Mouse (Mus musculus) neural tube, embryonic 14.5 days (tissue): ENCODE measurements around the gene Sprtn. TPM values are rescaled to one million over a fixed set of nuclear protein-coding genes. Genes with fewer than 3 reads are reported as not detected.

Source experiments
- ATAC-seq: fragments of 200-750 bp; cut with Nextera tagmentation; 2 replicates; pipeline ENCODE4 v1.8.0; 2017; ENCODE audit warnings: low read depth, mild to moderate bottlenecking, moderate TSS enrichment, moderate library complexity
- H3K27ac ChIP-seq: fragments of 300-500 bp; sonication (generic); 2 replicates; pipeline ENCODE4 v1.5.1; 2014; ENCODE audit warnings: low read depth, mild to moderate bottlenecking, control low read depth, low read length, moderate library complexity, mixed read lengths
- H3K27me3 ChIP-seq: fragments of 300-500 bp; sonication (generic); 2 replicates; pipeline ENCODE4 v1.6.1; 2014; ENCODE audit warnings: low read length; ENCODE audit not compliant: control insufficient read depth, insufficient read depth
- H3K36me3 ChIP-seq: fragments of 300-500 bp; sonication (generic); 2 replicates; pipeline ENCODE4 v1.6.1; 2014; ENCODE audit warnings: low read length, mixed read lengths; ENCODE audit not compliant: control insufficient read depth, insufficient read depth
- H3K4me1 ChIP-seq: fragments of 300-500 bp; sonication (generic); 2 replicates; pipeline ENCODE4 v1.6.1; 2014; ENCODE audit warnings: low read length; ENCODE audit not compliant: control insufficient read depth, insufficient read depth
- H3K4me2 ChIP-seq: fragments of 300-500 bp; sonication (generic); 2 replicates; pipeline ENCODE4 v1.6.1; 2014; ENCODE audit warnings: mild to moderate bottlenecking, low read depth, low read length, control low read depth
- H3K4me3 ChIP-seq: fragments of 300-500 bp; sonication (generic); 2 replicates; pipeline ENCODE4 v1.5.1; 2014; ENCODE audit warnings: low read depth, low read length, control low read depth, mixed read lengths
- H3K9ac ChIP-seq: fragments of 300-500 bp; sonication (generic); replicated peaks from 2 replicates; pipeline ENCODE4 v1.6.1; 2014; ENCODE audit warnings: low read depth, mild to moderate bottlenecking, control low read depth, low read length, mixed read lengths
- H3K9me3 ChIP-seq: fragments of 300-500 bp; sonication (generic); 2 replicates; pipeline ENCODE4 v1.6.1; 2016; ENCODE audit warnings: low read length; ENCODE audit not compliant: control insufficient read depth
- WGBS: fragments of 180-500 bp; shearing (Covaris S2); extraction: QIAGEN DNeasy Blood & Tissue Kit; methylation state at CpG from one replicate; pipeline ENCODE4 v1.1.7; 2014; 5-methylcytosine and 5-hydroxymethylcytosine counted together
- polyA plus RNA-seq: library from polyadenylated mRNA; unstranded; fragments of >200 nt; fragmentation: Nextera tagmentation; extraction: Ambion mirVana; gene quantifications from 2 replicates; pipeline ENCODE4 v1.2.1, GENCODE M21; 2014

Sprtn gene
- polyA plus RNA-seq, 1 experiment from 2014 or later: 6.7 TPM

GRCm38 (mm10) chr8:124930086-124930485 is 32.4 kb downstream of the Sprtn start:
- ATAC-seq: no peak
- H3K9ac ChIP-seq: no peak overlapping the region

DNA sequence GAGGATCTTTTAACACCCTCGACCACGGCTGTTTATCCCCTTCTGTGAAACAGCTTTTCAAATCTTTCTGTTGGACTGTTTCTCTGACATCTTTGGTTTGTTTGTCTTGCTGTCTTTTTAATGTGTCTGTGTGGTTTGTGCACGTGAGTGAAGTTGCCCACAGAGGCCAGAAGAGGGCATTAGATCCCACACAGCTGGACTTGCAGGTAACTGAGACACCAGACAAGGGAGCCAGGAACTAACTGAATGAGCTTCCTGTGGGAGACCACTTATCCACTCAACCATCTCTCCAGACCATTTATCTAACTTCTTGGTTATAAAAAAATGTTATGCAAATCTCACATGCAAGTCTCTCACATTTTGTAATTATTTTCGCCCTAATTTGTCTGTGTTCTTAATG is 33.0 kb downstream of the Sprtn start:
- Histone ChIP-seq H3K4me2 (no peak overlapping the region), H3K4me3 (no peak overlapping the region), H3K9me3 (no peaks in the 10 kb centered on the region), H3K36me3 (no peaks in the 10 kb centered on the region), H3K27me3 (no peaks in the 10 kb centered on the region), H3K27ac (no peak overlapping the region), H3K4me1 (no peaks in the 10 kb centered on the region), H3K9ac (no peak overlapping the region)
- WGBS: 86% methylated on average over 4 of the region's 4 CpGs
- no peak for ATAC-seq

More at GRCm38 (mm10) chr8:124930086-124930485, 32.4 kb downstream of the Sprtn start:
- Histone ChIP-seq H3K4me1 (no peaks in the 10 kb centered on the region), H3K4me2 (no peak overlapping the region), H3K4me3 (no peak overlapping the region), H3K9me3 (no peaks in the 10 kb centered on the region), H3K27me3 (no peaks in the 10 kb centered on the region), H3K36me3 (no peaks in the 10 kb centered on the region), H3K27ac (no peak overlapping the region)
- 93% methylated on average over 13 of the region's 13 CpGs for whole genome bisulfite sequencing

- Histone ChIP-seq H3K27ac (no peak overlapping the region), H3K4me3 (no peak overlapping the region), H3K4me1 (no peaks in the 10 kb centered on the region), H3K4me2 (no peak overlapping the region), H3K9ac (no peak overlapping the region), H3K36me3 (no peaks in the 10 kb centered on the region), H3K27me3 (no peaks in the 10 kb centered on the region), H3K9me3 (no peaks in the 10 kb centered on the region)
- WGBS: 90% methylated on average over 3 of the region's 3 CpGs
- ATAC-seq: no peak
These were observed 34.7 kb downstream of the Sprtn start for GRCm38 (mm10) chr8:124932435-124932834.

- H3K4me3 ChIP-seq: no peak overlapping the region
- no peaks in the 10 kb centered on the region for H3K36me3 ChIP-seq
- no peak overlapping the region for H3K27ac ChIP-seq
- no peak for ATAC-seq
- 90% methylated on average over 5 of the region's 5 CpGs for WGBS
- H3K9ac ChIP-seq: no peak overlapping the region
- no peak overlapping the region for H3K4me2 ChIP-seq
- no peaks in the 10 kb centered on the region for H3K4me1 ChIP-seq
- H3K27me3 ChIP-seq: no peaks in the 10 kb centered on the region
- H3K9me3 ChIP-seq: no peaks in the 10 kb centered on the region
These were observed 37.4 kb downstream of the Sprtn start for GRCm38 (mm10) chr8:124935116-124935515.

DNA sequence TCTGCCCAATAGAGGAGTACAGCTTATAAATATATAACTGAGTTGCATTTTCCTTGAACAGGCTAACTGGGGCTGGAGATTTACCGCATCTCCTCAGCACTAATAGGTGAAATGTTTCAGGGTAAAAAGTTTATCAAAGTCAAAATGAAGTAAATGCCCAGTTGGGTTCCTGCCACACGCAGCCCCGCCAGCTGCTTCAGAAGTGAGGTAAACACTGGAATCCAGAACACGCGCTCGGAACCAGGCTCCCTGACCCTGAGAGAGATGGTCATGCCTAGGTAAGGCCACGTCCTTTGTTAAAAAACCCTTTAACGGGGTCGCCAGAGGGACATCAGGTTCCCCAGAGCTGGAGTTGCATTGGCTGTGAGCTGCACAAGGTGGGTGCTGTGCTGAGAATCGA is 39.0 kb downstream of the Sprtn start:
- no peak for ATAC-seq
- Histone ChIP-seq H3K9me3 (no peaks in the 10 kb centered on the region), H3K36me3 (peaks cover 5% of the 10 kb centered on the region; the same call in 1 of the 2 replicates), H3K9ac (no peak overlapping the region), H3K27ac (no peak overlapping the region), H3K4me3 (no peak overlapping the region), H3K4me1 (0 out of 2 replicates have a peak, but pooled peaks cover 2% of the 10 kb centered on the region), H3K27me3 (no peaks in the 10 kb centered on the region), H3K4me2 (no peak overlapping the region)
- 96% methylated on average over 10 of the region's 10 CpGs for WGBS

DNA sequence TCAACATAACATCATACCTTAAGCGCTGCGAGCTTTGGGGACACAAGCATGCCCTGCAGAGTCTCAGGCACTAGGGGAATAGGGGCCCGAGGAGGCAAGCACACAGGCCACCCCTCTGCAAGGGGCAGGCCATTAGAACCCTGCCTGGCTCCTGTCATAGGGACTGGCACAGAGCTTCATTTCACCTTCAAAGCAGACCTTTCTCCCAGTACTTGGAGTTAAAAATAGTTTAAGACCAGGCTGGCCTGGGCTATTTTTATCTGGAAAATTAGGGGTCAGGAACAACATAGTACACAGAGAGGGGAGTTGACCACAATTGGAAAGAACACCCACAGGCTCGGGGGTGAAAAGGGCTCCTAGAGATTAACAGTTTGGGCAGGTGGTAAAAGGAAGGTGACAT is 39.6 kb downstream of the Sprtn start:
- no peak overlapping the region for H3K4me2 ChIP-seq
- WGBS: 94% methylated on average over 4 of the region's 4 CpGs
- no peak overlapping the region for H3K4me3 ChIP-seq
- no peak for ATAC-seq
- 0 out of 2 replicates have a peak, but pooled peaks cover 2% of the 10 kb centered on the region for H3K4me1 ChIP-seq
- H3K36me3 ChIP-seq: peaks cover 5% of the 10 kb centered on the region; the same call in 1 of the 2 replicates
- H3K9me3 ChIP-seq: no peaks in the 10 kb centered on the region
- no peak overlapping the region for H3K27ac ChIP-seq
- no peaks in the 10 kb centered on the region for H3K27me3 ChIP-seq
- no peak overlapping the region for H3K9ac ChIP-seq

DNA sequence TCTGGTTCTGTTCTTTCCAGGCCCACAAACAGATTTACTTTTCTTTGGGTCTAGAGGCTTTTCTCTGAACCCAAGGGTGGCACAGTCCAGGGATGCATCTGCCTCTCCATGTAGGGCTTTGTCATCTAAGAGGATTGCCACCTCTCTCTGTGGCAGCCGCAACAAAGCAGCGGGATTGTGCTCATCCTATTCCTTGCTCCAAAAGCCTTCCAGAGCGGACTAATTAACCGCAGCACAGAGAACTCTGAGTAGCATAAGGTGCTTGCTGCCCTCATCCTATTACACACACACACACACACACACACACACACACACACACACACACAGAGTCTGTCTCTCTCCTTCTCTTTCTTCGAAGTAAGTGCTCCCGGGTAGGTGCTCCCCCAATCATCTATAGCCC is 46.1 kb downstream of the Sprtn start:
- Histone ChIP-seq H3K27me3 (no peaks in the 10 kb centered on the region), H3K27ac (no peak overlapping the region), H3K9me3 (no peaks in the 10 kb centered on the region), H3K36me3 (peaks cover 5% of the 10 kb centered on the region; the same call in 1 of the 2 replicates), H3K4me1 (peaks cover 27% of the 10 kb centered on the region), H3K4me2 (no peak overlapping the region), H3K4me3 (no peak overlapping the region), H3K9ac (no peak overlapping the region)
- WGBS: 91% methylated on average over 6 of the region's 6 CpGs
- no peak for ATAC-seq

DNA sequence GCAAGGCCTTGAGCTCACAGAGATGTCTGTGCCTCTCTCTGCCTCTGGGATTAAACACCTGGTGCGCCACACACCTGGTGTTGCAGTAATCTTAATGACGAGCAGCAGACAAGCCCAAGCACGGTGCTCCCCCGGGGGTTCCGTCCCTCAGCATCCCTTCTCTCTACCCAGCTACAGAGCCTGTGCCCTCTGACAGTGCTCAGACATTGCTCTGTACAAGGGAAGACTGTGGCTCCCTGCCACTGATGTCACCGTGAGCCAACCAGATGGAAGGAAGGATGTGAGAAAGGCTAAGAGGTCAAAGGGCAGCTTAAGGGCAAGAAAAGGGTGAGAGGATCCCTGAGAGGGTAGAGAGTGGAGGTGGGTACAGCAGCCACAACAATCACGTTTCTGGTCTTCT is 46.7 kb downstream of the Sprtn start:
- H3K27me3 ChIP-seq: no peaks in the 10 kb centered on the region
- H3K4me2 ChIP-seq: no peak overlapping the region
- H3K36me3 ChIP-seq: peaks cover 5% of the 10 kb centered on the region; the same call in 1 of the 2 replicates
- no peak for ATAC-seq
- H3K4me3 ChIP-seq: no peak overlapping the region
- no peak overlapping the region for H3K27ac ChIP-seq
- WGBS: 54% methylated on average over 7 of the region's 7 CpGs
- H3K9ac ChIP-seq: no peak overlapping the region
- H3K4me1 ChIP-seq: peaks cover 27% of the 10 kb centered on the region
- H3K9me3 ChIP-seq: no peaks in the 10 kb centered on the region

GRCm38 (mm10) chr8:124947865-124948732 is 50.4 kb downstream of the Sprtn start:
- peaks cover 34% of the 10 kb centered on the region for H3K4me1 ChIP-seq
- peak overlapping the region; percentile 97 for H3K9ac ChIP-seq
- H3K4me2 ChIP-seq: peak overlapping the region; percentile 80
- H3K27ac ChIP-seq: peak overlapping the region; percentile 97
- H3K4me3 ChIP-seq: peak overlapping the region; percentile 93
- peak; percentile 48; the same call in 1 of the 2 replicates for ATAC-seq
- under 1% methylated on average over 61 of the region's 67 CpGs for WGBS
- no peaks in the 10 kb centered on the region for H3K36me3 ChIP-seq
- H3K9me3 ChIP-seq: no peaks in the 10 kb centered on the region
- no peaks in the 10 kb centered on the region for H3K27me3 ChIP-seq
